Mouse (Mus musculus): Measurements from ENCODE around the gene Gramd1c.

GRCm38 (mm10) chr16:44105211-44105610 lies 42.1 kb upstream of the Gramd1c start:
- no peak for TF ChIP-seq GATA1 (IDR thresholded peaks at IDR 0.05; ENCODE audit: low read length)
- no peak for TF ChIP-seq TAL1 (IDR thresholded peaks at IDR 0.05; ENCODE audit: low read length)
